Mouse (Mus musculus) lung, postnatal 10 days (tissue): ENCODE measurements at regions not wholly inside any gene's neighbourhood (a gene's known extent, or its start where the extent isn't known, plus 50 kb on each side); places are given as distances from the start of the nearest gene placed in this dataset.

Experiments used
- DNase-seq: peaks from one replicate; pipeline ENCODE4 v3.0.0; 2021

GRCm38 (mm10) chr8:103148013-103148412 is 362.6 kb upstream of the Cdh11 start:
- DNase-seq: no peak

GRCm38 (mm10) chr8:103148447-103148846 is 363.0 kb upstream of the Cdh11 start:
- DNase-seq: no peak

- DNase-seq: no peak
Observed at GRCm38 (mm10) chr8:103166623-103167316, 381.3 kb upstream of the Cdh11 start.

GRCm38 (mm10) chr8:103173313-103173712 is 387.9 kb upstream of the Cdh11 start:
- DNase-seq: no peak

GRCm38 (mm10) chr8:103173803-103174429 is 388.5 kb upstream of the Cdh11 start:
- no peak for DNase-seq

GRCm38 (mm10) chr8:103180661-103181060 is 395.2 kb upstream of the Cdh11 start:
- peak; percentile 62 for DNase-seq

GRCm38 (mm10) chr8:103188720-103189498 is 403.5 kb upstream of the Cdh11 start:
- no peak for DNase-seq

GRCm38 (mm10) chr8:103198251-103198650 is 412.8 kb upstream of the Cdh11 start:
- DNase-seq: no peak

GRCm38 (mm10) chr8:103199696-103200615 is 414.5 kb upstream of the Cdh11 start:
- no peak for DNase-seq

- DNase-seq: peak; percentile 14
Observed at GRCm38 (mm10) chr8:103203710-103204109, 418.3 kb upstream of the Cdh11 start.

- DNase-seq: no peak
Observed at GRCm38 (mm10) chr8:103214606-103215005, 429.2 kb upstream of the Cdh11 start.

GRCm38 (mm10) chr8:103230741-103231475 is 445.5 kb upstream of the Cdh11 start:
- peak; percentile 16 for DNase-seq

GRCm38 (mm10) chr8:103234374-103234773 is 448.9 kb upstream of the Cdh11 start:
- peak; percentile 80 for DNase-seq

- DNase-seq: peak; percentile 61
Observed at GRCm38 (mm10) chr8:103235614-103236013, 450.2 kb upstream of the Cdh11 start.

GRCm38 (mm10) chr8:103238456-103238970 is 453.1 kb upstream of the Cdh11 start:
- DNase-seq: no peak

GRCm38 (mm10) chr8:103244169-103244568 is 458.7 kb upstream of the Cdh11 start:
- DNase-seq: peak; percentile 11

- no peak for DNase-seq
Observed at GRCm38 (mm10) chr8:103244658-103245057, 459.2 kb upstream of the Cdh11 start.

GRCm38 (mm10) chr8:103245864-103246263 is 460.4 kb upstream of the Cdh11 start:
- no peak for DNase-seq

- DNase-seq: no peak
Observed at GRCm38 (mm10) chr8:103261236-103261635, 475.8 kb upstream of the Cdh11 start.

GRCm38 (mm10) chr8:103270035-103270434 is 484.6 kb upstream of the Cdh11 start:
- no peak for DNase-seq

- DNase-seq: no peak
Observed at GRCm38 (mm10) chr8:103270815-103271553, 485.5 kb upstream of the Cdh11 start.
